Mouse (Mus musculus): ENCODE results near the gene Pdlim4. TPM values are rescaled to one million over a fixed set of nuclear protein-coding genes. Genes with fewer than 3 reads are reported as not detected.
A peak's percentile ranks its signal among the peaks of the same experiment; 100 is the strongest.
"Not testable (repeated sequence)": the region's sequence is repeated elsewhere in the genome, so short reads cannot be mapped to it uniquely, and the experiment has no call there.

The Pdlim4 gene
- total RNA-seq, 2 experiments from 2014 or later = 0.33 to 0.77 TPM

DNA sequence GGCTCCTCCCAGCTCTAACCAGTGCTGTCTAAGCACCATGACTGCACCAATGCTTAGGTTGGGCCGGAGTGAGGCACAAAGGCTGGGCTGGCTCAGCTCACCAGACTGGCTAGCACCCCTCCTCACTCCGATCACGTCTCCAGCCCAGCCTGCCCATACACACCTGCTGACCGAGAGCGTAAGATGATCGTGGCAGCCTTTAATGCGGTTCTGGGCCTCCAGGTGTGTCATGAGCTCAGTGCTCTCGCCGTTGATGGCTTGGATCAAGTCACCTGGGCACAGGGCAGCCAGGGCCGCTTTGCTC is 5.4 kb downstream of the Pdlim4 start:
- no peak for ATAC-seq (ENCODE audit: poor library complexity, severe bottlenecking)

DNA sequence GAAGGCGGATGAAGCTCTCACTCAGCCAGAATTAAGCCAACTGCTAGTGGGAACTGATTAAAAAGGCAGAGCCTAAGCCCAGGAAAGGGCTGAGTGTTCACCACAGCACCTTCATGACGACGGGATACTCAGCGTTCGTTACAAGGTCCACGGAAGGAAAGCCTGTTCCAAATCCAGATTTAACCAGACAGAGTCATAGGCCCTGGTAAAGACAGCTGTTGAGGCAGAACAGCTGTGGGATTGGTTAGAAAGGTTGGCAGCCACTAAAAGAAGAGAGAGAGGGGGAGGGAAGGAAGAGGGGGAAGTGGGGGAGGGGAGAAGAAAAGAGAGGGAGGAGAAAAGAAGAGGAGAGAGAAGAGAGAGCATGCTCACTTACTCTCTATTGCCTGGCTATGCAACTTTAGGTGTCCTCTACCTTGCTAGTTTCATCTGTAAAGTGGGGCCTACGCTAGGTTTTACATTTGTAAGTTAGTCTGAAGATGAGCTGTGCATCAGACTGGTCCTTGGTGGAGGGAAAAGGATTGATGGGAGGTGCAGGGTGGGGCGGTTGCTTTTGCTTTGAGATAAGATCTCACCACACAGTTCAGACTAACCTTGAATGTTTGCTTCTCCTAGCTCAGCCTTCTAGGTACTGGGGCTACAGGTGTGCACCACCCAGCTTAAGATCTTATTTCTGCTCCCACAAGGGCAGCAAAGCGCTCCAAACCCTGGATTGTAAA is 5.9 kb downstream of the Pdlim4 start:
- ATAC-seq (ENCODE audit: poor library complexity, severe bottlenecking) = no peak

- ATAC-seq (ENCODE audit: poor library complexity, severe bottlenecking) = no peak
Measured at GRCm38 (mm10) chr11:54062086-54062752, 6.6 kb downstream of the Pdlim4 start.

- ATAC-seq (ENCODE audit: poor library complexity, severe bottlenecking) = no peak
Measured at GRCm38 (mm10) chr11:54060316-54060715, 8.5 kb downstream of the Pdlim4 start.

DNA sequence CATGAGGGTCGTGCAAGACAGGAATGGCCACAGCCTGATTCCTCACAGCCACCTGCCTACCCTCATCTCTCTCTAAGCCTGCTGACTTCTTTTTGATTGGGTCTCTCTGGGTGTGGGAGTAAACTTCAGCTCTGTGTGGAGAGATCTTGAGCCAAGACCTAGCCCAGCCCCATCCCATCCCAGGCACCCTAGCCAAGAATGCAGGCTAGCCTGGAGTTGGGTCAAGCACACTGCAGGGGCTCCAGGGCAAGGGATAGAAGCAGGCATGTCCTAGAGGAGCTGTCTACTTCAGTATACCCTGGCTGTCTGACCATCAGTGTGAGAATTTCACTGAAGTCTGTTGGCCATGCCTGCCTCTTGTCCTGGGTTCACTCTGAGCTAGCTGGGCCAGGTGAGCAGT is 9.3 kb downstream of the Pdlim4 start:
- ATAC-seq (ENCODE audit: poor library complexity, severe bottlenecking) = no peak

DNA sequence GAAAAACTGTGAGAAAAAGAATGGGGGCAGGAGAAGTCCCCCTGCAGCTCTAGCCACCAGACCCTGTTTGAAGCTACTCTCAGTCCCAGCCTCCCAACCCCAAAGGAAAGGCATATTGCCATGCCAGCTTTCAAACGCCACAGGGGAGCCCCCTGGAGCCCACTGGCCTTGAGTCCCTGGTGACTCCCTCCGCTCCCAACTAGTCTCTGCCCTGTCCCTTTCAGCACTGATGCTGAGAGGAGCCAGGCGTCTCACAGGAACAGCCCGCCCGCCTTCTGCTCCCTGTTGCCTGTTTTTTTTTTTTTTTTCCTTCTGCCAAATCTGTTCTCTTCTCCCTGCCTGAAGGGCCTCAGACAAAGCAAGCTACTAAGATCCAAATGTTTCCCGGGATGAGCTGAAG is 10.2 kb downstream of the Pdlim4 start:
- no peak for ATAC-seq (ENCODE audit: poor library complexity, severe bottlenecking)

- no peak for ATAC-seq (ENCODE audit: poor library complexity, severe bottlenecking)
Measured at GRCm38 (mm10) chr11:54058056-54058617, 10.7 kb downstream of the Pdlim4 start.

DNA sequence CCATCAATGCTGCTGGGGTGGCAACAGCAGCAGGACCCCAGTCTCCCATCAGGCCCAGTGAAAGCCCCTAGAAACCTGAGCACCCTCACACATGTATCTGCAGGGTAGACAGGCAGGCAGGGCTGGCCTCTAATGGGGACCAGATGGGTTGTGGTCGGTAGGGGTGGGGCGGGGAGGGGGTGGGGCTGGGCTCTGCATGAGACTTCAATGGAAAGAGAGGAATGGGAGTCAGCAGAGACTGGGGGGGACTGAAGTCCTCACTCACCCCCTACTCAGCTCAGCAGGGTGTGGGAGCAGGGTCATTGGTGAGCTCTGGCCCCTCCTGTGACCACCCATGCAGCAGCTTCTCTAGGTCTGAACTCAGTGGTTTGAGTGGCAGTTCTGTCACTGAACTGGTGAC is 11.4 kb downstream of the Pdlim4 start:
- no peak for ATAC-seq (ENCODE audit: poor library complexity, severe bottlenecking)

- ATAC-seq (ENCODE audit: poor library complexity, severe bottlenecking) = no peak
Measured at GRCm38 (mm10) chr11:54056132-54056531, 12.7 kb downstream of the Pdlim4 start.

DNA sequence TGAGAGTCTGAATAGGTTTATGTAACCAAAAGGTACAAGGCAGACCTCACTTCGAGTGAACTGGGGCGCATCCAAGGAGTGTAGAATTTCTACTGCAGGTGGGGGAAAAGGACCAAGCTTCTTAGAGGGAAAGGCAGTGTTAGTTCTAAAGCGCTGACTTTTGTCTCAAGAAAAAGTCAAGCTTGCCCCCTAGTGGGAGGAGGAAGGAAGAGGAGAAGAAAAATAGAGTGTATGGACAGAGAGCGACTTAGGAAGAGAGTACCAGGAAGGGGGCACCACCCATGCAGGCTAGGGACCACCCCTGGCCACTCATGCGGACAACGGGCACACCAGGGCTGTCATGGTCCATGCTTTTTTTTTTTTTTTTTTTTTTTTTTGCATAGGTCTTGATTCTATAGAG is 14.6 kb downstream of the Pdlim4 start:
- peak; percentile 70 for ATAC-seq (ENCODE audit: poor library complexity, severe bottlenecking)

DNA sequence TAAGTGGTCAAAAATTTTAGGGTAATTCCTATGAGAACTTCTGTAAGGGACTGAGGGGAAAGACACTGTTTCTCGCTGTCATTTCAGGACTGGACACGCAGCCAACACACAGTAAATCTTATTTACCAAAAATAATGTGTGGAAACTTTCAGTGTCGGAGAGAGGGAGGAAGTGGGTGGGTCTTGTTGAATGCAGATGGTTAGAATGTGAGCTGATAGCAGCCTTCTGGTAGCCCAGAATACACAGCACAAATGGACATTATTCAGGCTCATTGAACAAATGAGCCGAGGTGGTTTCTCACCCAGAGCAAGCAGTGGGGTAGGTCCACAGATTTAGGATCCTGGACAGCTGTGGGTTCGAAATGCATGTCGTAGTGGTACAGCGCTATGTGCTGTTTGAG is 15.7 kb downstream of the Pdlim4 start:
- ATAC-seq (ENCODE audit: poor library complexity, severe bottlenecking) = no peak

DNA sequence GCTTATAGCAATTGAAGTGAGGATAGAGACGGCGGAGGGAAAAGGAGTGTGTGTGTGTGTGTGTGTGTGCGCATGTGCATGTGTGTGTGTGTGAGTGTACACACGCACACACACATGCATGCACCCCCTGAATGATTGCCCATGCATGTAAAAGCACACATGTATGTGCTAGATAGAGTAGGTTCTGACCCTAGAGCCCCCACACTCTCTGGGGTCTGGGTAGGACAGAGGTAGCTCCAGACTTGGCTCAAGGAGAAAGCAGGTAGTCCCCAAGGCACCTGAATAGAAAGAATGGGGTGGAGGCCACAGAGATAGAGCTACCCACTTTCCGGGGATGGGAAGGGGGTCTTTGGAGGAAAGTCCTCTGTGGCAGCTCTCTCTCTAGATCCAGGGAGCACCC is 16.7 kb downstream of the Pdlim4 start:
- ATAC-seq (ENCODE audit: poor library complexity, severe bottlenecking) = no peak

DNA sequence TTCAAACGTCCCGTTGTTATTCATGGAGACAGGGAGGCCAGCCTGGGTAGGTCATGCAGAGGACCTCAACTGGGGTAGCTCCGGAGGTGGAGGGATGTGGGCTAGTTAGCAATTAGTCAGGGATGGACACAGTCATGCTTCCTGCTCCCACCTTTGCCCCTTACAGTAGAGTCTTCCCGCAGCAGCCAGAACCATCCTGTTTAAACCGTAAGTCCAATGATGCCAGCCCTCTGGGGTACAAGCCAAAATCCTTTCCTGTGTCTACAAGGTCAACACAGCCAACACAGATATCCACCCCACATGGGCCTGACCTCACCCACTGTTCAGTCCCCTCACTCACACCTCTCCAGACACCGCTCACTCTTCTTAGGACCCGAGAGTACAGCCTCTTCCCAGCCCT is 17.7 kb downstream of the Pdlim4 start:
- no peak for ATAC-seq (ENCODE audit: poor library complexity, severe bottlenecking)

DNA sequence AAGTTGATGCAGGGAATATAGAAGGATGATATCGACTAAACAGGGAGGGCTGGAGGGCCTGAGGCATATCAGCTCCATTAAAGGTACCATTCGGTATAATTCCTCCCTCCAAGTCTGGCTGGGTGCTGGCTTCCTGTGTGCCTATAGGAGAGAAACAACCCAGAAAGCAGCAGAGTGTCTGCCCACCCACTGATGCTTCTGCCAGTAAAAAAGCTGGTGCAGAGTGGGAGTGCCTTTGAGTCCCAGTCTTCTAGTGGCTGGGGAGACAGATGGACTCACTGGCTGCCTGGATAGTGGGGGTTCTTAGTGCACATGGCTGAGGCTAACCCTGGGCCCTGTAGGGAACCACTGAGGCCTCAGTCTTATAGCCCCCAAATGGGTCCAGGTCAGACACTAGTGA is 18.6 kb downstream of the Pdlim4 start:
- no peak for ATAC-seq (ENCODE audit: poor library complexity, severe bottlenecking)

- ATAC-seq (ENCODE audit: poor library complexity, severe bottlenecking) = no peak
Measured at GRCm38 (mm10) chr11:54040676-54041075, 28.1 kb downstream of the Pdlim4 start.

GRCm38 (mm10) chr11:54032872-54033271 is 35.9 kb downstream of the Pdlim4 start:
- not testable (repeated sequence) for ATAC-seq (ENCODE audit: poor library complexity, severe bottlenecking)

- ATAC-seq (ENCODE audit: poor library complexity, severe bottlenecking) = peak; percentile 47; the same call in 1 of the 2 replicates
Measured at GRCm38 (mm10) chr11:54028997-54029396, 39.8 kb downstream of the Pdlim4 start.

- peak; percentile 83 for ATAC-seq (ENCODE audit: poor library complexity, severe bottlenecking)
Measured at GRCm38 (mm10) chr11:54028044-54028951, 40.5 kb downstream of the Pdlim4 start, which contains the start of gene Slc22a4. Gene Slc22a4 (minus strand): TSS chr11:54028090.

DNA sequence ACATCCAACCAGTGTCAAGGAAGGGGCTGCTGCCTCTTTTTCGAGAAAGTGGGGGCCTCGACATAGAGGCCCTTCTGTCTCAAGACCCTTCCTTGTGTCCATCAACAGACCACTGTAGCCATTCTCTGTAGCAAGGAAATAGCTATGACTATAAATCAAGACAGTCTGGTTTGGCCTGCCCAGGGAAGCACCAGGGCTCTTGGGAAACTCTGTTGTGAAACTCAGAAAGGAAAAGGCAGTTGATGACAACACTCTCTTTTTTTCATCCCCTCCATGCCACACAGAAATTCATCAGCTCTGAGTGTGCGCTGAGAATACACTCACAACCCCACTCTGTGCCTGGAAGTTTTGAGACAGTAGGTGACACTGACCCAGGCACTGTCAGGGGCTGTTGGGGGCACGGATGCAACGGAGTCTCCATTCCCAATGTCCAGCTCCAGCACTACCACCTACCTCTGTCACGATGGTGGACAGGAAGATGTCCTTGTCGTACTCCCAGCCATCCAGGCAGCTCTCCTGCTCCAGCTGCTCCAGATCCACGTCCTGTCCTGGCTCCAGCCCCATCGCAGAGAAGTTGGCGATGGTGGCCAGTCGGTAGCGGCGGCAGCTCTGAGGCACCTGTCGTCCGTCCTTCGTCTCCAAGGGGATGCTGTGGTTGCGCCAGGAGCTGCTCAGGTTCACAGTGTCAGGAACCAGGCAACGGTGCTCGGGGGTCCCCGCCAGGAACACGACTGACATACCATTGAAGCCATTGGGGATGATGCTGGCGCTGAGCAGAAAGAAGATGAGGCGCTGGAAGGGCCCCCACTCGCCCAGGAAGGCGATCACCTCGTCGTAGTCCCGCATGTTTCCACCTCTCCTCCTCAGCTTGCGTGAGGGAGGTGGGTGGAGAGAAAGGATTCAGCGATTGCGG is 41.4 kb downstream of the Pdlim4 start:
- peak; percentile 10; the same call in 1 of the 2 replicates for ATAC-seq (ENCODE audit: poor library complexity, severe bottlenecking)

DNA sequence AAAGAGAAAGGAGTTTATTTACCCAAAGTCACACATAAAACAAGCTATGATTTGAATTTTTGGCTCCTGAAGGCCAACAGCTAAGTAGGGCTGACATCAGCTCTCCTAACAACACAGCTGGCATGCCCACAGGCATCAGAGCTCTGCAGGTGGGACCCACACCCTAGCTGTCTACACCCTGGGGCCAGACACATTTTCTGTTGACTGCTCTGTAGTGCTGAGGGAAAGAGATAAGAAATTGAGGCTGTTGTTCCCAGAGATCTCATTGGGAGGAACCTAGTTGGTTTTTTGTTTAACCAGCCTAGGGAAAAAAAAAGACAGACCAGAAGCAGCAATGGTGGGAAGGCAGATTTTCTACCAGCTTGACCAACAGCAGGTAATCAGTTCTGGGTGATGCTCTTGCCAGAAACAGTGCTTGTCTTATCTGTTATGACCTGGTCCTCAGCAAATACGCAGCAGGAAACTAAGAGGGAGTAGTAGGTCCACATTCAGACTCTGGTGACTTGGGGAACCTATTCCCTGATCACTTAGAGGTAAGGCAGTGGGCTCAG is 42.2 kb downstream of the Pdlim4 start:
- ATAC-seq (ENCODE audit: poor library complexity, severe bottlenecking) = no peak

All from megakaryocyte, adult 5-6 weeks (primary cell).